Mouse (Mus musculus): Measurements from ENCODE around the gene Crybb3. TPM values are rescaled to one million over a fixed set of nuclear protein-coding genes. Genes with fewer than 3 reads are reported as not detected.

The Crybb3 gene
- polyA plus RNA-seq, 1 experiment from 2014 or later = not detected

- no peak overlapping the region for H3K4me2 ChIP-seq
- no peak for ATAC-seq
- H3K36me3 ChIP-seq = no peaks in the 10 kb centered on the region
- H3K27ac ChIP-seq = no peak overlapping the region
- no peak overlapping the region for H3K4me3 ChIP-seq
- H3K9ac ChIP-seq = no peak overlapping the region
- H3K27me3 ChIP-seq (replicated peaks) = no peaks in the 10 kb centered on the region
- peaks cover 12% of the 10 kb centered on the region; the same call in 1 of the 2 replicates for H3K4me1 ChIP-seq
- H3K9me3 ChIP-seq (replicated peaks) = no peaks in the 10 kb centered on the region
- WGBS (ENCODE audit: insufficient replicate concordance) = 72% methylated on average over 6 of the region's 6 CpGs
Measured at GRCm38 (mm10) chr5:113038601-113039000, 42.8 kb downstream of the Crybb3 start.

GRCm38 (mm10) chr5:113035094-113036047 lies 46.0 kb downstream of the Crybb3 start:
- H3K27ac ChIP-seq = no peak overlapping the region
- WGBS (ENCODE audit: insufficient replicate concordance) = 37% methylated on average over 10 of the region's 10 CpGs
- no peak overlapping the region for H3K4me3 ChIP-seq
- H3K4me1 ChIP-seq = peaks cover 12% of the 10 kb centered on the region; the same call in 1 of the 2 replicates
- no peak overlapping the region for H3K9ac ChIP-seq
- H3K36me3 ChIP-seq = no peaks in the 10 kb centered on the region
- ATAC-seq = no peak
- H3K27me3 ChIP-seq (replicated peaks) = no peaks in the 10 kb centered on the region
- no peak overlapping the region for H3K4me2 ChIP-seq
- H3K9me3 ChIP-seq (replicated peaks) = no peaks in the 10 kb centered on the region

GRCm38 (mm10) chr5:113031201-113031754 lies 50.1 kb downstream of the Crybb3 start:
- Histone ChIP-seq H3K4me2 (no peak overlapping the region), H3K4me1 (peaks cover 12% of the 10 kb centered on the region; the same call in 1 of the 2 replicates), H3K4me3 (no peak overlapping the region), H3K27me3 (replicated peaks) (no peaks in the 10 kb centered on the region), H3K36me3 (no peaks in the 10 kb centered on the region), H3K9me3 (replicated peaks) (no peaks in the 10 kb centered on the region), H3K27ac (no peak overlapping the region), H3K9ac (no peak overlapping the region)
- WGBS (ENCODE audit: insufficient replicate concordance) = 68% methylated on average over 15 of the region's 15 CpGs
- ATAC-seq = no peak

- no peaks in the 10 kb centered on the region for H3K36me3 ChIP-seq
- H3K4me1 ChIP-seq = peaks cover 3% of the 10 kb centered on the region; the same call in 1 of the 2 replicates
- no peak overlapping the region for H3K4me3 ChIP-seq
- H3K27ac ChIP-seq = no peak overlapping the region
- H3K27me3 ChIP-seq (replicated peaks) = no peaks in the 10 kb centered on the region
- no peaks in the 10 kb centered on the region for H3K9me3 ChIP-seq (replicated peaks)
- ATAC-seq = no peak
- WGBS (ENCODE audit: insufficient replicate concordance) = 49% methylated on average over 3 of the region's 3 CpGs
- H3K9ac ChIP-seq = no peak overlapping the region
- no peak overlapping the region for H3K4me2 ChIP-seq
Measured at GRCm38 (mm10) chr5:113030082-113030481, 51.3 kb downstream of the Crybb3 start.

- Histone ChIP-seq H3K27ac (no peak overlapping the region), H3K4me3 (no peak overlapping the region), H3K9ac (no peak overlapping the region), H3K36me3 (no peaks in the 10 kb centered on the region), H3K4me1 (0 out of 2 replicates have a peak, but pooled peaks cover 5% of the 10 kb centered on the region), H3K4me2 (no peak overlapping the region), H3K27me3 (replicated peaks) (no peaks in the 10 kb centered on the region), H3K9me3 (replicated peaks) (no peaks in the 10 kb centered on the region)
- WGBS (ENCODE audit: insufficient replicate concordance) = 55% methylated on average over 5 of the region's 5 CpGs
- no peak for ATAC-seq
Measured at GRCm38 (mm10) chr5:113026706-113027105, 54.7 kb downstream of the Crybb3 start.

Other genes with a start within 250 kb of the Crybb3 start
- gene Myo18b, start 185.2 kb downstream of the Crybb3 start, polyA plus RNA-seq (2016; fragmentation: Nextera tagmentation; extraction: Ambion mirVana) = 0.08 and 0.11 TPM in 2 replicates
- 2.4 TPM in 2 replicates for gene Grk3, start 65.8 kb downstream of the Crybb3 start, polyA plus RNA-seq (2016; fragmentation: Nextera tagmentation; extraction: Ambion mirVana)
- gene Crybb2, start 11.5 kb downstream of the Crybb3 start, polyA plus RNA-seq (2016; fragmentation: Nextera tagmentation; extraction: Ambion mirVana) = not detected in 2 replicates
- gene 2900026A02Rik, start 139.7 kb upstream of the Crybb3 start, polyA plus RNA-seq (2016; fragmentation: Nextera tagmentation; extraction: Ambion mirVana) = 1.9 and 2.0 TPM in 2 replicates
- not detected in 2 replicates for gene Tmem211, start 145.3 kb upstream of the Crybb3 start, polyA plus RNA-seq (2016; fragmentation: Nextera tagmentation; extraction: Ambion mirVana)
- 2.8 and 2.9 TPM in 2 replicates for gene Sgsm1, start 229.2 kb upstream of the Crybb3 start, polyA plus RNA-seq (2016; fragmentation: Nextera tagmentation; extraction: Ambion mirVana)